Comparison of ENCODE assay signal across 9 mouse cellular contexts in genomic region chr15:80671295-80672252, GRCm38 (mm10). TPM values are rescaled to one million over a fixed set of nuclear protein-coding genes. Genes with fewer than 3 reads are reported as not detected.
DNase-seq lines count a peak whose midpoint lies in the region; ATAC-seq and TF ChIP-seq lines count a peak whose summit lies in the region.
"Had no signal": no experiment of that assay in that cellular context is flagged by ENCODE, and none has a peak within 500 bp of the region (broad histone marks: within the 10 kb centered on the region; RNA-seq: fewer than 3 reads in every experiment).

TSS of gene Fam83f (plus strand) at chr15:80671847.

- H3K27me3 ChIP-seq in thymus, adult 2 months (ENCODE audit: control insufficient read depth, insufficient read depth, low read length) = no peaks in the 10 kb centered on the region; the same call in 1 of the 2 replicates
- peaks cover 19% of the 10 kb centered on the region for H3K27me3 ChIP-seq in intestine, embryonic 15.5 days (replicated peaks)
- peaks cover 64% of the 10 kb centered on the region for H3K27me3 ChIP-seq in liver, embryonic 15.5 days

- ATAC-seq in granulocyte monocyte progenitor cell, adult 5-6 weeks (replicated peaks; ENCODE audit: poor library complexity, severe bottlenecking) = peak; percentile 88
- peak; percentile 81 for ATAC-seq in intestine, embryonic 15.5 days
- ATAC-seq in liver, embryonic 15.5 days (ENCODE audit: insufficient read depth) = peak; percentile 42

- H3K36me3 ChIP-seq in thymus, adult 2 months (ENCODE audit: control insufficient read depth, insufficient read depth, low read length) = no peaks in the 10 kb centered on the region
- no peaks in the 10 kb centered on the region for H3K36me3 ChIP-seq in intestine, embryonic 15.5 days
- no peaks in the 10 kb centered on the region for H3K36me3 ChIP-seq in liver, embryonic 15.5 days (replicated peaks)

- H3K27ac ChIP-seq in thymus, adult 2 months (ENCODE audit: control insufficient read depth, insufficient read depth, low read length) = no peak within 1 kb of the TSS
- no peak within 1 kb of the TSS for H3K27ac ChIP-seq in intestine, embryonic 15.5 days
- no peak within 1 kb of the TSS for H3K27ac ChIP-seq in liver, embryonic 15.5 days (replicated peaks)

- DNase-seq in thymus, adult 2 months = no peak
- DNase-seq in thymus, postnatal 25 days = no peak
- DNase-seq in natural killer cell, adult 2 months (ENCODE audit: low spot score in 2 of 2) = peak; percentile 22 to 69
- DNase-seq in yolk sac, embryonic 10.5 days (ENCODE audit: low spot score) = peak; percentile 50
- DNase-seq in right cerebral cortex, postnatal 25 days = no peak

- peak within 1 kb of the TSS; percentile 59 for H3K9ac ChIP-seq in intestine, embryonic 15.5 days
- H3K9ac ChIP-seq in liver, embryonic 15.5 days = no peak within 1 kb of the TSS; the same call in 1 of the 2 replicates

- no peak for TF ChIP-seq POLR2A in thymus, adult 2 months (IDR thresholded peaks at IDR 0.05; ENCODE audit: control insufficient read depth, extremely low read depth, insufficient read depth, low read length, poor library complexity)

- H3K9me3 ChIP-seq in intestine, embryonic 15.5 days = no peaks in the 10 kb centered on the region
- no peaks in the 10 kb centered on the region for H3K9me3 ChIP-seq in liver, embryonic 15.5 days (replicated peaks)

- peaks cover 16% of the 10 kb centered on the region for H3K4me1 ChIP-seq in thymus, adult 2 months (replicated peaks; ENCODE audit: control insufficient read depth, insufficient read depth, low read length)
- H3K4me1 ChIP-seq in intestine, embryonic 15.5 days (replicated peaks) = peaks cover 12% of the 10 kb centered on the region; the same call in 1 of the 2 replicates
- peaks cover 23% of the 10 kb centered on the region for H3K4me1 ChIP-seq in liver, embryonic 15.5 days (replicated peaks)

- WGBS in thymus, adult 2 months = 35% methylated on average over 85 of the region's 85 CpGs
- WGBS in intestine, embryonic 15.5 days = 5% methylated on average over 84 of the region's 85 CpGs
- 9% methylated on average over 85 of the region's 85 CpGs for WGBS in liver, embryonic 15.5 days (ENCODE audit: insufficient replicate concordance)

- no peak for TF ChIP-seq CTCF in thymus, adult 2 months (IDR thresholded peaks at IDR 0.05; ENCODE audit: borderline replicate concordance, control insufficient read depth, extremely low read depth, insufficient read depth, low read length, poor library complexity)

- H3K4me3 ChIP-seq in thymus, adult 2 months (ENCODE audit: control insufficient read depth, insufficient read depth, low read length) = peak within 1 kb of the TSS; percentile 19; the same call in 1 of the 2 replicates
- peak within 1 kb of the TSS; percentile 52 for H3K4me3 ChIP-seq in intestine, embryonic 15.5 days (replicated peaks)
- H3K4me3 ChIP-seq in liver, embryonic 15.5 days (replicated peaks) = peak within 1 kb of the TSS; percentile 46

- peak within 1 kb of the TSS; percentile 83 for H3K4me2 ChIP-seq in intestine, embryonic 15.5 days (replicated peaks)
- peak within 1 kb of the TSS; percentile 65 for H3K4me2 ChIP-seq in liver, embryonic 15.5 days

RNA-seq across cellular contexts. Expression of gene Fam83f, which starts in this region (rescaled TPM):
- 3.5 and 5.4 TPM in 2 replicates for polyA plus RNA-seq in thymus, adult 2 months (2012; rRNA removed)
- 0.30 and 1.0 TPM in 2 replicates for total RNA-seq in granulocyte monocyte progenitor cell, adult 5-6 weeks (2014; fragmentation: Nextera tagmentation)
- not detected in 2 replicates for total RNA-seq in granulocyte monocyte progenitor cell, adult 5-6 weeks (2017)
- polyA plus RNA-seq in intestine, embryonic 15.5 days (2015; fragmentation: Nextera tagmentation; extraction: Ambion mirVana) = 19.2 and 20.2 TPM in 2 replicates
- 3.7 and 5.0 TPM in 2 replicates for polyA plus RNA-seq in liver, embryonic 15.5 days (2015; fragmentation: Nextera tagmentation; extraction: Ambion mirVana)
- total RNA-seq: MEL had no signal

Comparison
In these comparisons a context has a peak if more than half of its experiments do, and no peak if none do; other contexts are left out.
1. DNase-seq: peak in natural killer cell, adult 2 months (2 of 2) and yolk sac, embryonic 10.5 days (single experiment); none in thymus, adult 2 months (single experiment), thymus, postnatal 25 days (single experiment) and right cerebral cortex, postnatal 25 days (single experiment).
2. Peak in every context shown above with its lines, with median percentiles within 50 percentile points of each other: H3K4me3 ChIP-seq and ATAC-seq.